Mouse (Mus musculus) lung, adult 2 months (tissue): ENCODE measurements around the gene Nts. TPM values are rescaled to one million over a fixed set of nuclear protein-coding genes. Genes with fewer than 3 reads are reported as not detected.
"Not testable (repeated sequence)": the region's sequence is repeated elsewhere in the genome, so short reads cannot be mapped to it uniquely, and the experiment has no call there.

Experiments used
- DNase-seq: peaks from one replicate; pipeline ENCODE4 v3.0.0; 2022
- H3K4me1 ChIP-seq: fragments of 200-500 bp; 2 replicates; pipeline ENCODE4 v1.6.1; 2011; ENCODE audit warnings: low read length; ENCODE audit not compliant: control insufficient read depth, insufficient read depth
- H3K4me3 ChIP-seq: fragments of 200-500 bp; replicated peaks from 2 replicates; pipeline ENCODE3; 2011; ENCODE audit warnings: low read depth, mild to moderate bottlenecking, control low read depth, low read length; ENCODE audit errors: extremely low read depth
- CTCF ChIP-seq: fragments of 200-500 bp; IDR thresholded peaks from 2 replicates; pipeline ENCODE4 v1.5.1; 2011; ENCODE audit warnings: mild to moderate bottlenecking, low read length, control low read depth; ENCODE audit not compliant: insufficient read depth
- POLR2A ChIP-seq: fragments of 200-500 bp; IDR thresholded peaks from 2 replicates; pipeline ENCODE4 v1.6.1; 2011; ENCODE audit warnings: low read depth, mild to moderate bottlenecking, control low read depth, low read length, borderline replicate concordance; ENCODE audit errors: extremely low read depth
- WGBS: fragments of 180-500 bp; shearing (Covaris S2); methylation state at CpG from one replicate; pipeline ENCODE4 v1.1.7; 2018; 5-methylcytosine and 5-hydroxymethylcytosine counted together
- polyA plus RNA-seq: library from polyadenylated mRNA; depleted of rRNA; stranded (reverse); fragments of >200 nt; gene quantifications from 2 replicates; pipeline ENCODE4 v1.2.3, GENCODE M21; 2012; rRNA removed

Gene Nts
- polyA plus RNA-seq, 1 experiment: 0.09 TPM

GRCm38 (mm10) chr10:102444912-102445556, 45.3 kb downstream of the Nts start:
- H3K4me3 ChIP-seq: no peak overlapping the region
- DNase-seq: no peak
- TF ChIP-seq CTCF (no peak), POLR2A (no peak)
- 23% methylated on average over 2 of the region's 2 CpGs for WGBS
- no peaks in the 10 kb centered on the region; the same call in 1 of the 2 replicates for H3K4me1 ChIP-seq

DNA sequence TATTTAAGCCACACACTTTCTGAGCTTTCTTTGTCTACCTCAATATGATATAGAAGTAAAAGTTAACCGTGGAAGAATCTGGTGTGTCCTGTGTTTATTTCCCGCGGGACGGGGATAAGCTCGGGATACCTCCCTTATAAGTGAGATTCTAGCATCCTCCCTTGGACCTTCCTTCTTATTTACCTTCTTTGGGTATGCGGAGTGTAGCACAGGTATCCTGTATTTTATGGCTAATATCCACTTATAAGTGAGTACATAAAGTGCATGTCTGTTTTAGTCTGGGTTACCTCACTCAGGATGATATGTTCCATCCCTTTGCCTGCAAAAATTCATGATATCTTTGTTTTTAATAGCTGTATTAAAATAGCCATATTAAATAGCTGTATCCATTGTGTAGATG, 54.8 kb downstream of the Nts start:
- DNase-seq, H3K4me3 ChIP-seq, H3K4me1 ChIP-seq: not testable (repeated sequence)
- 20% methylated on average over 6 of the region's 6 CpGs for WGBS

GRCm38 (mm10) chr10:102435048-102435447, 55.2 kb downstream of the Nts start:
- DNase-seq: peak; percentile 9
- H3K4me3 ChIP-seq, H3K4me1 ChIP-seq: not testable (repeated sequence)
- 2% methylated on average over 7 of the region's 7 CpGs for WGBS

Other genes starting within 250 kb of the Nts start
- 2.0 and 5.1 TPM in 2 replicates for gene Rassf9, start 21.7 kb upstream of the Nts start, polyA plus RNA-seq